Mouse (Mus musculus): ENCODE results near the gene Aanat.
A peak's percentile ranks its signal among the peaks of the same experiment; 100 is the strongest.
"Not testable (repeated sequence)": the region's sequence is repeated elsewhere in the genome, so short reads cannot be mapped to it uniquely, and the experiment has no call there.

Gene Aanat

GRCm38 (mm10) chr11:116627072-116628020 lies 41.1 kb downstream of the Aanat start:
- no peak for DNase-seq (ENCODE audit: low spot score in 2 of 2)

- DNase-seq (ENCODE audit: low spot score in 2 of 2) = peak; percentile 83 to 91
Measured at GRCm38 (mm10) chr11:116628712-116629111, 42.5 kb downstream of the Aanat start.

- DNase-seq (ENCODE audit: low spot score in 2 of 2) = no peak
Measured at GRCm38 (mm10) chr11:116629472-116629871, 43.2 kb downstream of the Aanat start.

GRCm38 (mm10) chr11:116630171-116630965 lies 44.1 kb downstream of the Aanat start:
- DNase-seq (ENCODE audit: low spot score in 2 of 2) = no peak

GRCm38 (mm10) chr11:116632962-116633361 lies 46.7 kb downstream of the Aanat start:
- no peak for DNase-seq (ENCODE audit: low spot score in 2 of 2)

GRCm38 (mm10) chr11:116636607-116637006 lies 50.4 kb downstream of the Aanat start:
- DNase-seq (ENCODE audit: low spot score in 2 of 2) = not testable (repeated sequence)

GRCm38 (mm10) chr11:116641168-116641567 lies 54.9 kb downstream of the Aanat start:
- DNase-seq (ENCODE audit: low spot score in 2 of 2) = no peak

GRCm38 (mm10) chr11:116641731-116642130 lies 55.5 kb downstream of the Aanat start:
- DNase-seq (ENCODE audit: low spot score in 2 of 2) = no peak

- DNase-seq (ENCODE audit: low spot score in 2 of 2) = peak; percentile 73 to 89
Measured at GRCm38 (mm10) chr11:116642681-116643578, 56.7 kb downstream of the Aanat start.

- no peak for DNase-seq (ENCODE audit: low spot score in 2 of 2)
Measured at GRCm38 (mm10) chr11:116643579-116644224, 57.5 kb downstream of the Aanat start.

- peak; percentile 71 to 75 for DNase-seq (ENCODE audit: low spot score in 2 of 2)
Measured at GRCm38 (mm10) chr11:116644225-116645112, 58.2 kb downstream of the Aanat start.

- no peak for DNase-seq (ENCODE audit: low spot score in 2 of 2)
Measured at GRCm38 (mm10) chr11:116645446-116646110, 59.3 kb downstream of the Aanat start.

- no peak for DNase-seq (ENCODE audit: low spot score in 2 of 2)
Measured at GRCm38 (mm10) chr11:116646136-116646535, 59.9 kb downstream of the Aanat start.

- no peak for DNase-seq (ENCODE audit: low spot score in 2 of 2)
Measured at GRCm38 (mm10) chr11:116646771-116647170, 60.5 kb downstream of the Aanat start.

All from heart, adult 9 months (tissue).